Mouse (Mus musculus): ENCODE results near the gene Uchl3. TPM values are rescaled to one million over a fixed set of nuclear protein-coding genes. Genes with fewer than 3 reads are reported as not detected.

The Uchl3 gene
- polyA plus RNA-seq, 1 experiment from 2014 or later: 168 TPM

DNA sequence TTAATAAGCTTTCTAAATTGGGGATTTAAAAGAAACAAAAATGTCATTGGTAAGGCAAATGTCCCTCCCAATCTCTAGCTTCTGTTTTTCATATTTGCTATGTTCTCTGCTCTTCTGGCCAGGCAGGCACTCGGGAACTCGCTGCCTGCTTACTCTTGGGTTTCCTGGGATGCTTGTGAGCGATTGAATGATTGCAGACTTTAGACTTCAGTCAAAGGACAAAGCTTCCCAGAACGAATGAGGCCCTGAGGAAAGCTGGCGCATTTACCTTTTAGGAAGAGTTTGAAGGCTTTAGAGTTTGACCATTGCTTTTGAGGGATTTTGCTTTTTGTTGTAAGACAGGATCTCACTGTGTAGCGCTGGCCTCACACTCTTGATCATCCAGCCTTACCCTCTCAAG, 33.9 kb downstream of the Uchl3 start:
- Histone ChIP-seq H3K4me1 (no peaks in the 10 kb centered on the region), H3K27me3 (no peaks in the 10 kb centered on the region), H3K27ac (no peak overlapping the region), H3K9me3 (replicated peaks) (no peaks in the 10 kb centered on the region), H3K9ac (no peak overlapping the region), H3K4me2 (replicated peaks) (no peak overlapping the region), H3K4me3 (no peak overlapping the region), H3K36me3 (peaks cover 16% of the 10 kb centered on the region)
- 92% methylated on average over 6 of the region's 6 CpGs for WGBS
- no peak for ATAC-seq (ENCODE audit: low FRiP score)

DNA sequence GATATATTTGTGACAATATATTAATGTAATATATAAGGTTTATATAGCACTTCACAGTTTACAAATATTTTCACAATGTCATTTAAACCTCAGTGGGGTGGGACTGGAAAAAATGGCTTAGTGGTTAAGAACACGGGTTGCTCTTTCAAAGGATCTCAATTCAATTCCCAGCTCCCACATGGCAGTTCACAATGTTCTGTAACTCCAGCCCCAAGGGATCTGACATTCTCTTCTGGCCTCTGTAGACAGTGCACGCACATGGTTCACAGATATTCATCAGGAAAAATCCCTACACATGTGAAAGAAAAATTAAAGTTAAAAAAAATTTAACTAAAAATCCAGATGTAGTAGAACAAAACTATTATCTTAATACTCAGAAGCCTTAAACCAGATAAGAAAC, 34.6 kb downstream of the Uchl3 start:
- no peak overlapping the region for H3K4me2 ChIP-seq (replicated peaks)
- H3K4me1 ChIP-seq: no peaks in the 10 kb centered on the region
- H3K9ac ChIP-seq: no peak overlapping the region
- no peaks in the 10 kb centered on the region for H3K27me3 ChIP-seq
- no peak for ATAC-seq (ENCODE audit: low FRiP score)
- H3K27ac ChIP-seq: no peak overlapping the region
- 69% methylated on average over 2 of the region's 2 CpGs for WGBS
- H3K9me3 ChIP-seq (replicated peaks): no peaks in the 10 kb centered on the region
- peaks cover 14% of the 10 kb centered on the region for H3K36me3 ChIP-seq
- no peak overlapping the region for H3K4me3 ChIP-seq

DNA sequence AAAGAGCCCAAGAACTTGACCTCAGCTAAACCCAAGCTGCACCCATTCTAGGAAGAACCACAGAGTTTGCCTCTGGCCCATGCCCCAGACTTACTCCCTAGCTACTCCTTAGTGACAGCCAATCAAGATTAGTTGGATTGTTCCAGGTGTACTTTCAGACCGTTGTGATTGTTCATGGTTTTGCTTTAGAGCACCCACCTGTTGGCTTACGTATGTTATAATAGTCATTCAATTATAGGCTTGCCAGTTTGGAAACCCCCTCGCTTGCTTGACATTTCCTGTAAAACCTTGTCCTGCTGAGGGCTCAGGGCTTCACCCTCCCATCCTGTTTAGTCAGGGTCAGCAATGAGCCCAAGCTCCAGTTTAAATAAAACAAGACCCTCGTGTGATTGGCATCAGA, 50.7 kb downstream of the Uchl3 start:
- Histone ChIP-seq H3K9ac (no peak overlapping the region), H3K27me3 (no peaks in the 10 kb centered on the region), H3K27ac (no peak overlapping the region), H3K4me1 (no peaks in the 10 kb centered on the region), H3K9me3 (replicated peaks) (no peaks in the 10 kb centered on the region), H3K36me3 (no peaks in the 10 kb centered on the region), H3K4me3 (no peak overlapping the region), H3K4me2 (replicated peaks) (no peak overlapping the region)
- ATAC-seq (ENCODE audit: low FRiP score): no peak
- 75% methylated on average over 4 of the region's 4 CpGs for WGBS

DNA sequence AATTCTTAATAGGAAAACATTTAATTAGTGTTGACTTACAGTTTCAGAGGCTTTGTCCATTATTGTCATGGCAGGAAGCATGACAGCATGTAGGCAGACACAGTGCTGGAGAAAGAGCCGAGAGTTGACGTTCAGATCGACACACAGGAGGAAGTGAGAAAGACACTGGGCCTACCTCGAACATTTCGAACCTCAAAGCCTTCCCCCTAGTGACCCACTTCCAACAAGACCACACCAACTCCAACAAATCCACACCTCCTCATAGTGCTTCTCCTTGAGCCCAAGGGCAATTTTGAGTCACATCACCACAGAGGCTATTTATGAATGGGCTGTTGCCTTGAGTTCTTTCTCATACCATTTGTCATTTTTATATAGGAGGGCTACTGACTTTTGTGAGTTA, 53.3 kb downstream of the Uchl3 start:
- WGBS: 85% methylated on average over 5 of the region's 5 CpGs
- no peak for ATAC-seq (ENCODE audit: low FRiP score)
- no peak overlapping the region for H3K4me2 ChIP-seq (replicated peaks)

DNA sequence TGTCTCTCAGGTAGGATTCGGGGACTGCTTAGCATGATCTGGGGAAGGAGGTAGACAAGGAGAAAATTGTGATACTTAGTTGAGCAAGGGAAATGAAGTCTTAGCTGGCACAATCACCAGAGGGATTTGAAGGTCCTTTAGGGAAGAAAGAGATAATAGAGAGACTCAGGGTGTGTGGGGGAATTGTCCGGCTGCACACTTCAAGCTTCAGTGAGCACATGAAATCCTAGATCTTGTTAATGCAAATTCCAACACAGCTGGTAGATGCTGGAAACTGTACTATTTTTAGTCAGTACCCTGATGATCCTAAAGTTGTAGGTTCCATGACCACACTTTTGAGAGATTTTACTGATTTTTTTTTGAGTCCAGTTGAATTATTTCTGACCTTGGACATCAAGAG, 60.6 kb downstream of the Uchl3 start:
- no peaks in the 10 kb centered on the region for H3K9me3 ChIP-seq (replicated peaks)
- 60% methylated on average over 2 of the region's 2 CpGs for WGBS
- no peak overlapping the region for H3K27ac ChIP-seq

More for the DNA sequence above, 53.3 kb downstream of the Uchl3 start:
- Histone ChIP-seq H3K9ac (no peak overlapping the region), H3K9me3 (replicated peaks) (no peaks in the 10 kb centered on the region), H3K27me3 (no peaks in the 10 kb centered on the region), H3K4me3 (no peak overlapping the region), H3K36me3 (no peaks in the 10 kb centered on the region), H3K4me1 (no peaks in the 10 kb centered on the region), H3K27ac (no peak overlapping the region)

DNA sequence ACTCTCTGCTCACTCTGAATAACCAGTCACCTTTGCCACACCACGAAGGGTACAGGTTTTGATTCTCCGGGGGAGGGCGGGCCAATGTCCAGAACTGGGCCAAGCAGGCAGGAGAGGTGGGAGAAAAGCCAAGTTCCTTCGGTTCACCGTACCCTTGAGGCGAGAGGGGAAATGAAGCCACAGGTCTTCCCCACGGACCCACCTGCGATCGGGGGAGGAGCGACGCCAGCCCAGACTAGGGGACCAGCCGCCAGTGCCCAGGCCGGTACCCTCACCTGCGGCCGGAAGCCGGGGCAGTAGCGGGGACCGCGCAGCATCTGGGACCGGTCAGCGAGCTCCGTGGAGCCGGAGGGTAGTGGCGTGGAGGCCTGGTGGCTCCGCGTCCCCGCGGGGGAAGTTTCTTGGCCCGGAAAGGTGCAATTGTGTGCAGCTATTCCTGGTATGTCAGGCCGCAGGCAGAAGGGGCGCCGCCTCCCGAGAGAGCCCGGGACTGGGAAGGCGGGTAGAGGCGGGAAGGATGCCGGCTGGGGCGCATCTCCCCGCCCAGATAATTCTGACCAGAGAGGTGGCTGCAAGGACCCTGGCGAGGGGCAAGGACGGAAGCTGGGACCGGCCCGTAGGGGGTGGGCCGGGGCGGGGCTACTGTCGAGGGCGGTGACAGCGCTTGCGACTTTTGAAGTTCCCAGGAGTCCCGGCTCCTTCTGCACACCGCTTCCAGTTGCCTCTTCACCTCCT, 75.6 kb downstream of the Uchl3 start, which contains the start of the genes Gm9922 and Lmo7:
Gene Gm9922, minus strand, starts transcription at position 578 of the 735 bp plus-strand sequence.
Gene Lmo7, plus strand, starts transcription at position 721 of the 735 bp plus-strand sequence.
- H3K9me3 ChIP-seq (replicated peaks): no peaks in the 10 kb centered on the region
- H3K36me3 ChIP-seq: no peaks in the 10 kb centered on the region
- ATAC-seq (ENCODE audit: low FRiP score): peak; percentile 81
- H3K4me1 ChIP-seq: peaks cover 14% of the 10 kb centered on the region
- WGBS: under 1% methylated on average over 51 of the region's 51 CpGs
- H3K4me2 ChIP-seq (replicated peaks): peak within 1 kb of the TSS; percentile 100
- H3K9ac ChIP-seq: peak within 1 kb of the TSS; percentile 60
- H3K27me3 ChIP-seq: peaks cover 48% of the 10 kb centered on the region
- peak within 1 kb of the TSS; percentile 64 for H3K4me3 ChIP-seq
- no peak within 1 kb of the TSS for H3K27ac ChIP-seq

More for the DNA sequence above, 60.6 kb downstream of the Uchl3 start:
- Histone ChIP-seq H3K36me3 (no peaks in the 10 kb centered on the region), H3K4me1 (no peaks in the 10 kb centered on the region), H3K4me2 (replicated peaks) (no peak overlapping the region), H3K9ac (no peak overlapping the region), H3K27me3 (no peaks in the 10 kb centered on the region), H3K4me3 (no peak overlapping the region)
- no peak for ATAC-seq (ENCODE audit: low FRiP score)

DNA sequence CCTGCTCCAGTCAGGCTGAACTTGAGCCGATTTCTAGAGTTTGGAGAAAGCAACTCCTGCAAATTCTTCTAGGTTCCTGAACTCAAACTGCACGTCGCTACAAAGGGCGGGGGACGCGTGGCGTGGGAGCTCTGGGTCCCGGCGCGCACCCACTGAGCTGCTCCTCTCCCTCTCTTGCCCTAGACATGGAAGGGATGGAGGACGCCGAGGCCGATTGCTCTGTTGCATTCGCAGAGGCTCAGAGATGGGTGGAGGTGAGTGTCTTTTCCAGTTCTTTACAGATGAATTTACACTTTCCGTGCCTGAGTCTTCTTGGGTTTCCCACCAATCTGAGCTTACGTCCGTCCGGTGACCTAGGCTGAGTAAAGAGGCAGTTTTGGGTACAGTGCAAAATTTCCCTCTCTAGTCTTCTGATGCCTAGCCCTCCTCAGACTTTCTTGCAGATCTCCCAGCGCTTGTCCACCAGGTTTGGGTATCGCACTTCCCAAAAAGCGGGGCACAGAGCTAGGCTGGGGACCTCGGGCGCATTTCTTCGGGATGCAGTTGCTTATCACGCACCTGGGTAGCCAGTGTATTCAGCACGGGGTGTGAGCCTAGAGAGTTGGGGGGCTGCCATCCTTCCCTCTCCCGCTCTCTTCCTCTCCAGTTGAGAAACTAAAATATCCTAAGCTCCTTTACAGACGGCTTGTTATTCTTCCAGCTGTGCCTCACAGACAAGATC, 76.4 kb downstream of the Uchl3 start:
- peak; percentile 59 for ATAC-seq (ENCODE audit: low FRiP score)
- Histone ChIP-seq H3K36me3 (no peaks in the 10 kb centered on the region), H3K27ac (no peak overlapping the region), H3K4me2 (replicated peaks) (peak overlapping the region; percentile 100), H3K4me1 (peaks cover 14% of the 10 kb centered on the region), H3K4me3 (peak overlapping the region; percentile 64), H3K27me3 (peaks cover 48% of the 10 kb centered on the region), H3K9me3 (replicated peaks) (no peaks in the 10 kb centered on the region), H3K9ac (peak overlapping the region; percentile 60)
- WGBS: under 1% methylated on average over 28 of the region's 28 CpGs

DNA sequence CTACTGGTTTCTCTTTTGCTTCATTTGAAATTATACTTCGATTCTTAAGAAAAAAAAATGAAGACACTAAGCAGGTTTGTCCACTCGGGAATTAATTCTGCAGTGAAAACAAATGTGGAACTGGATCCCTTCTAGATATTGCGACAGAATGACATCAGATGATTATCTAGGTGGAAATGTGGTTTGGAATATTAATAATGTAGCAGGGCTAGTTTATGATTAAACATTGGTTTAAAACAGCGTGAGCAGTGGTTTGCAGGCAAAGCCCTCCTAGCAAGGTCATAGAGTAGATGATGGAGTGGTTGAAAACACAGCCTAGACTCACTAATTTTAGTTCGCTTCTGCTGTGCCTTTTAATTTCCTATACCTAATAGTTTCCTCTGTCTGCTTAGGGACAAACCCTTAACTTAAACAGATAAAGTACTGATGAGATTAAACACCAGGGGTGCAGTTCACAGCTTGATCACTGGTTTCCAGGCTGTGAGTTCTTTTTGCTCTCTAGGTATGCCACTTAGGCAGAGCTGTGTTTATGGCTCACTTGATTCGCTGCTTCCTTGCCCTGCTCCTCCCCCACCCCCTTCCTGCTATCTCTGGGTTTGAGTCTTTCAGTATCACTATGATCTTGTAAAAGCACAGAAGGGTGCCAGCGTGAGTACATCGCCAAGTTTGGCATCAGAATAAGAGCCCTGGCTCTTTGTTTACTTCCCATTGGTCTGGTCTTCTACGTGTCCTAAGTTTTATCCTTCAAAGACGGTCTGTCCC, 80.0 kb downstream of the Uchl3 start:
- Histone ChIP-seq H3K4me3 (no peak overlapping the region), H3K4me1 (peaks cover 14% of the 10 kb centered on the region), H3K36me3 (no peaks in the 10 kb centered on the region), H3K27me3 (peaks cover 32% of the 10 kb centered on the region), H3K4me2 (replicated peaks) (no peak overlapping the region), H3K9ac (no peak overlapping the region), H3K27ac (no peak overlapping the region), H3K9me3 (replicated peaks) (no peaks in the 10 kb centered on the region)
- no peak for ATAC-seq (ENCODE audit: low FRiP score)
- 29% methylated on average over 10 of the region's 10 CpGs for WGBS

DNA sequence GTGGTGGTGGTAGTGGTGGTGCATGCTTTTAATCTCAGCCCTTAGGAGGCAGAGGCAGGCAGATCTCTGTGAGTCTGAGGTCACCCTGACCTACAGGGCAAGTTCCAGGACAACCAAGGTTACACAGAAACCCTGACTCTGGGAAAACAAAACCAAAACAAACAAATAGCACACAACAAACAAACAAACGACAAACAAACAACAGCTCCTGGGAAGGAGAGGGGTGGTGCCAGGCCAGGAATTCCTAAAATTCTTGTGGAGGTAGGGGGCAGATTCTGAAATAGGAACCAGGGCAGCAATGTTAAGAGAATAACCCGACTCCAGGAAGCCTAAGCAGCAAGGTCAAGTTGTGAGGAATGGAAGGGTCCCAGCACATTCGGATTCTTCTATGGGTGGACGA, 83.7 kb downstream of the Uchl3 start:
- Histone ChIP-seq H3K36me3 (no peaks in the 10 kb centered on the region), H3K27ac (no peak overlapping the region), H3K27me3 (no peaks in the 10 kb centered on the region), H3K4me2 (replicated peaks) (no peak overlapping the region), H3K4me1 (no peaks in the 10 kb centered on the region), H3K9me3 (replicated peaks) (no peaks in the 10 kb centered on the region), H3K9ac (no peak overlapping the region), H3K4me3 (no peak overlapping the region)
- WGBS: 84% methylated on average over 4 of the region's 4 CpGs
- no peak for ATAC-seq (ENCODE audit: low FRiP score)

Other genes starting within 250 kb of the Uchl3 start
- gene Tbc1d4, start 44.8 kb upstream of the Uchl3 start, polyA plus RNA-seq (2016; fragmentation: Nextera tagmentation; extraction: Ambion mirVana): 10.7 and 11.2 TPM in 2 replicates
- 89.2 and 100 TPM in 2 replicates for gene Commd6, start 13.3 kb upstream of the Uchl3 start, polyA plus RNA-seq (2016; fragmentation: Nextera tagmentation; extraction: Ambion mirVana)
- gene Gm9922, start 75.8 kb downstream of the Uchl3 start, polyA plus RNA-seq (2016; fragmentation: Nextera tagmentation; extraction: Ambion mirVana): 0.85 and 2.3 TPM in 2 replicates
- gene Lmo7, start 76.0 kb downstream of the Uchl3 start, polyA plus RNA-seq (2016; fragmentation: Nextera tagmentation; extraction: Ambion mirVana): 4.2 and 4.5 TPM in 2 replicates

Data from hindbrain, embryonic 12.5 days (tissue).